Mouse (Mus musculus) left cerebral cortex, adult 18-20 months (tissue): ENCODE data around the gene R3hcc1l. TPM values are rescaled to one million over a fixed set of nuclear protein-coding genes. Genes with fewer than 3 reads are reported as not detected.

Experiments
- DNase-seq, 2 experiments: peaks; one replicate each; pipeline ENCODE4 v3.0.0; 2021 to 2022; ENCODE audit warnings: low spot score in 2 of 2, mixed read lengths in 1 of 2
- total RNA-seq, 2 experiments: library from RNA; stranded (reverse); gene quantifications; 2 replicates each; pipeline ENCODE4 v1.2.3; 2021

Gene R3hcc1l
- total RNA-seq, 2 experiments from 2014 or later, result 25.4 to 27.5 TPM

DNA sequence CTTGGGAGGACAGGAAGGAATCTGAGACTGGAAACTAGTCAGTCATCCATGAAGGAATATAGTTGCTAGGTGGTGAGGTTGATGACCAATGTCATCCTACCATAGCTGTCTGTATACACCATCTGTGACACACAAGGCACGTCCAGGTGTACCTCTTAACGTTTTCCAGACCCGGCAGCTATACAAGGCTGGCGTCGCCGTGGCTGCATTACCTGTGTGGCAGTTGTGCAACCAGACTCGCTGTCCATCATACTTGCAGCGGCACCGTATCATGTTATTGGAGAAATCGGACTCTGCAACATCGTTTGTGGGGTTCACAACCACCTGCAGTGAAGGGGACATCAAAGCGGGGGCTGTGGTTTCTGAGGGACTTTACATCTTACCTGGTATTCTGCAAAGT lies 78.7 kb downstream of the R3hcc1l start:
- no peak for DNase-seq

DNA sequence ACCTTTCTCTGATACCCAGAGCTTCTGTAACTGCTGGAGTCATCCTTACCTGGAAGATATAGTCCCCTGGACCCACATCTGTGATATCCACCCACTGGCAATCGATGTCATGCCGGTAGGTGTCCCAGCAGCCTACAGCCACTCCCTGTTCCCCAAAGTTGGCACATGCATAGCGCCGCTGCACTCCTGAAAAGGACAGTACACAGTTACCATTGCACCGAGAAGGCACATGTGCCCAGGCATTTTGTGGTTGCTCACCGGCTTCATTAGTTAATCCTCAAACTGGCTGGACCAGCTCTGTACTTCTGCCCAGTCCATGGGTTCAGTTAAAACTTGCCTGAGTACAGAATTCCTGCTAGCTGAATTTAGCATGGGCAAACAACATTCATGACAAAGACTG lies 79.3 kb downstream of the R3hcc1l start:
- no peak for DNase-seq

DNA sequence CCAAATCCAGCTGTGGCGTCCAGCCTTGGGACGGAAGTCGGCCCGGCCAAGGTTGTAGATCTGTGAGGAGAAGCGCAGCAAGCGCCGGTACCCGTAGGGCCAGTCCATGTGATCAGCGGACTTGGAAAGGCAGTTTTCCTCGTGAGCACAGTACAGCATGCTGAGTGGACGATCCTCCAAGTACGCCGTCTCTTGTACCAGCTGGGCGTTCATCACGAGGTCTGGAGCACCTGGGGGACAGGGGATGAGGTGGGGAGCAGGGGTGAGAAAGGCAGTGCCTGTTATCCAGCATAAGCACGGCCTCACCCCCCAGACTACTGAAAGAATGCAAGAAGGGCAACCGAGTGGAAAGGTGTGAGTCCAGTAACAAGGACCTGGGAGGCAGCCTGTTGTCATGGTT lies 81.3 kb downstream of the R3hcc1l start:
- no peak for DNase-seq

DNA sequence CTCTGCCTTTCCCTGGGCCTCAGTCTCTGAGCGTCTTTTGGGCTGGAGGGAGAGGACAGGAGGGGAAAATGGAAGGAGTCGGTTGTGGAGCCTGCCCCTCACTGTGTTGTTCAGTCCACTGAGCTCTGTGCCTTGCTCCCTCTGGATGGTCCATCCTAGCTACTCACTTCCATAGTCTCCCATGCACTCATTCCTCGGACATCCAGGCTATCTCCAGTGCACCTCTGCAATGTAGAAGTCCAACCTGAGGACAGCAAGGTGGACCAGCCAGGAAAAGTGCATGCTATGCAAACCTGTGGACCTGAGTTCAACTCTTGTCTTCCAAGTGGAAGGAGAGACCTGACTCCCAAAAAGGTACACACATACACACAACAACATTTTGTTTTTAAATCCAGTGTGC lies 82.0 kb downstream of the R3hcc1l start:
- no peak for DNase-seq

DNA sequence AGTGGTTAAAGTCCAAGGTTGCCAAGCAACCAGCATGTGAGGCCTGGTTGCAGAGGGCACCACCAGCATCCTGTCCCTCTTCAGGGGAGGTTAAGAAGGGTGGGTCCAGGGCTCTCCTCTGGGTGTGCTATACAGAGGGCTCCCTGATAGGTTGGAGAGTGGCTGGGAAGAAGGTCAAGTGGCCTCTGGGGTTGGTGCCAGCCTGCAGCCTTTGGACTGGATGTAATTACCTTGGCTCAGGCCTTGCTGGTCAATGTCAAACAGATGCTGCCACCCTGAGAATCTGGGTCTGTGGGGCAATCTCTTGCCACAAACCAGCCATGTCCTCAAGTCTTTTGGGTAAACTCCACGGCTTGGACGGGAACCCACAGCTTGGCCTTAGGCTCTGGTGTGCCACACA lies 82.9 kb downstream of the R3hcc1l start:
- no peak for DNase-seq

DNA sequence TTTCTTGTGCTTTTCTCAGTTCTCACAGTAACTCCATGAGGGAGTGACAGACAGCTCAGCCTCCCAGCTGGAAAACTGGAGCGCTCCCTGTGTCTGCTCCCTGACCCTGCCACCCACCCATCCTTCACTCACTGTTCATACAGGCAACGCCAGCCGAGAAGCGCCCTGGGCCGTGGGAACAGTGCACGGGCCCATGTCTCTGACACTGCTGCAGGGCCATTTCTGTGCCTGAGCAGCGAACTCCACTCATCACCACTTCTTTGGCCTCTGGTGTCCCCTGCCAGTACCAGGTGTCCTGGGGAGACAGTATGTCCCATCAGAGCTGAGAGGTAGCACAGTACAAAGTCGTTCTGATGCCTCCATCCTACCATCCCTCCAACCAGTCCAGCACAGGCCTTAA lies 83.5 kb downstream of the R3hcc1l start:
- no peak for DNase-seq

DNA sequence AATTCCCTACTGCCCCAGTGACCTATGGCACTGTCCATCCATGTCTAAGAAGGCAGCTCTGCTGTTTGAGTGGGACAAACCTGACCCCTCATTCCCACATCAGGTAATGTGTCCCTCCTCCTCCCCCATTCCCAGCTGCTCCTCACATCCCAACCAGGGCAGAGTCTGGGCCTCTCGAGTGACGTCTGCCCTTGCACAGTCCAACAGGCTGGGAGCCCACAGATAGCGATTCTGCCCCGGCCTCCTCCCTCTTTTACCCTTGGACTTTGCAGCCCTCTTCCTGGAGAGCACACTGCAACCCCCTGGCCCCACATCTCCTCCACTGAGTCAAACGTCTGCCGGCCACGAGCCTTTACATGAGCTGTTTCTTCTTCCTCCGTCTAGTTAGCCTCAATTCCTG lies 84.0 kb downstream of the R3hcc1l start:
- DNase-seq, result no peak

DNA sequence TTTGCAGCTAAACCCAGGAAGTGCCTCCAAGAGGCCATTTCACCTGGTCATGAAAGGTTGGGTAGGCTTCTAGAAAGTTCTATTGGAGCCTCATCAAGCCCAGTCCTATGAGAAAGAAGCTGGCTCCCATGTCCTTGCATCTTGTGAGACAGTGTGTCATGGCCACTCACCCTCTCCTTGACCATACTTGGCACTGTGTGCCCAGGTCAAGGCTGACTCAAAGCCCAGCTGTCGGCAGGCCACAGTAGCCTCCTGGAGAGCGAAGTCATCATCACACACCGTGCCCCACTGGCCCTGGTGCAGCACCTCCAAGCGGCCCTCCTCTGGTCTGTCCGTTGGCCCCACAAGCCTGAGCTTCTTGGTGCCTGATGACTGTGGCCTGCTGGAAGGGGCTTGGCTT lies 89.5 kb downstream of the R3hcc1l start:
- no peak for DNase-seq

DNA sequence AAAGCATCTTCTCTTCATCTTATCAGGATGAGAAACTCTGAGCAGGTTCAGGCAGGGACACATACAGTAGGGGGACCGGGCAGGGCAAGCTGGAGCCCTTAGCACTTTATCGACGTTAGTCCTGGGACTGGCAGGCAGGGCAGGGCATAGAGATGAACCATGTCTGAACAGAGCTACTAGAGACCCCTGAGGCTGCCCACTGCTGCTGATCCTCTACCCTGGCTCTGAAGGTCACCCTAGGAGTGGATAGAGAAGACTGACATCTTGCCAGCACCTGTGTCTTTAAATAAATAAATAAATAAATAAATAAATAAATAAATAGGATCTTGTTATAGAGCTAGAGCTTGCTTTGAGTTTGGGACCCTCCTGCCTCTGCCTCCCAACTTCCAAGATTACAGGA lies 91.2 kb downstream of the R3hcc1l start:
- no peak for DNase-seq

DNA sequence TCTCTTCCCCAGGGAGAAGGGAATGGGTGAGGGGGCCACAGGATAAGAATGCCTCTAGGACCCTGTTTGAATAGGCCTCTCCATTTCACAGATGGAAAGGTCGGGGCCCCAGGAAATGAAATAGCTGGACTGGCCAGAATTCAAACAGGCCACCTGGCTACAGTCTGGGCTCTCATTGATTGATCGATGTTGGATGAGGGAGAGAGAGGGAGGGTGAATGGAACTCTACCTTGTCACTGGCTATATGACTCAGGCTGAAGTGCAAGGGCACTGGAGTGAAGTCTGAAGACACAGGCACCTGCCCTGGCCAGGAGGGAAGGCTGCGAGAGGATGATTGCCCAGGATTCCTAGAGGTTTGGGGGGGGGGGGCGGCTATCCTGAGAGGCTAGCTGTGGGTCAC lies 93.2 kb downstream of the R3hcc1l start:
- DNase-seq, result no peak

DNA sequence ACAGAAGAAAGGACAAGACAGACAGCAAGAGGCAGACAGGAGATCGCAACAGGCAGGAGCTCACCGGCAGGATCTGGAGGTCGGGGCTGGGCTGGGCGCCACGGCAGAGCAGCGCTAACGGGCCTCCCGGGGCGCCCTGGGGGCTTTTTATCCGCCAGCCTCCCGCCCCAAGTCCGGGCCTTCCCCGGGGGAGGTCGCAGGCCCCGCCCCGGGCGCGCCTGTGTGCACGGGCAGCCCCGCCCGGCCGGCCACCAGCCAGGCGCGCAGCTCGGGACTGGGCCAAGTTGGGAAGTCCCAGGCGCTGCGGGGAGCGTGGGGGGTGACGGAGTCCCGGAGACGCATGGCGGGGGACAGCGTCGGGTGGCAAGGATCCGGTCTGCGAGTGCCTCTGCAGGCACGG lies 94.1 kb downstream of the R3hcc1l start, which contains the start of gene Loxl4:
Gene Loxl4, minus strand, starts transcription at position 160 of the 400 bp plus-strand sequence.
- peak in 1 of 2 experiments; percentile 21 for DNase-seq

DNA sequence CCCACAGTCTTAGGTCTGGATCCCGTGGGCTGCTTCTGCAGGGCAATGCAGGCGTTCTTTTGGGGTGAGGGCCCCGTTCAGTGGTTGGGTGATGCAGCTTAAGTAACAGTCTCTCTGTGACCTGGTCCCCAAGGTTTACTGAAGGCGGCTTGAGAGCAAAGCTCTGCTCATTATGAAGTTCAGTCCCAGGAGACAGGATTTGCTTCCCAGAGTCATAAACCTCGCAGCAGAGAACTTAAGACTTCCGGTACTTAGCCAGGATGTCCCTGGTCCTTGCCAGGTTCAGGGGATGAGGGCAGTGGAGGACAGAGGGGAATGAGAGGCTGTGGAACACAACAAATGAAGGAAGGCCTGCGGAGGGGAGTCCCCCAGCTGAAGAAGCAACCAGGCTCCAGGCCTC lies 94.6 kb downstream of the R3hcc1l start:
- DNase-seq, result no peak

DNA sequence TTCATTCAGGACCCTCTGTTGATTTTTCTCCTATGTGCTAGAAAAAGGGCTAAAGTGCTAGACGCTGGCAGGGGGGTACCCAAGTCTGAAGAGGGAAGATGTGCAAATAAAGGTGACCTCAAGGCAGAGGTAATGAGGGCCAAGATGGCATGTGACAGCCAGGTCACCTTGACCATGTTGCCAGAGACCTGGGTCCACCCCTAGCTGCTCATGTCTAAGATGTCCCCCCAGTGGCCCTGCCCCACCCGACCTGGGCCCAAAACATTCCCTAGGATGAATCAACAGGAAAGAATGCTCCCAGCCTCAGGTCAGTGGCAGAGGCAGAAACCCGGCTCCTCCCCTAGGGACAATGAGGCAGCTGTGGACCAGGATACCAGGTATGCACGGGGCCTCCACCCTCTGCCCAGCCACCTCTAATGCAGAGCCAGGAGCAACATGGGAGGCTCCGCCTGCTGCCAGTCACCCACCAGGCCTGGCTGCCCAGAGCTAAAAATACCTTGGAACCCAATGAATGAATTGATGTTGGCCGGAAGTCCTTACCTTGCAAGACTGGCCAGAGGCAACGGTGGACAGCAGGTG lies 95.2 kb downstream of the R3hcc1l start:
- no peak for DNase-seq

DNA sequence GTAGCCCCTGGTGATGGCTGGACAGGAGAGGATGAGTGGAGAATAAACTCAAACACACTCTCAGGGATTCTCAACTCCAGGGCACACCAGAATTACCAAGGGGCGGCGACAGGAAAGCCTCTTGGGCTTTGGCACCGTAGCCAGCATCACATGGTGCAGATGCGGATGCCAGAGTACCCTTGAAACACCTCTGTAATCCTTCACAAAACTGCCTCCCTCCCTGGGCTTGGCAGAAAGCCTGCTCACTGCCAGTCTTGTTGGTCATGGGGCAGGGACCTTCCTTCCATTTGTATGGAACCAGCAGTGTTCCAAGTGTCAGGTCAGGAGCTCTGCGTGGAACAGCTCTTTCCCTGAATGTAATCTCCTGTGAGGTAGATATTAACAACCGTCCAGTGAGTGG lies 109.5 kb downstream of the R3hcc1l start:
- DNase-seq, result no peak

DNA sequence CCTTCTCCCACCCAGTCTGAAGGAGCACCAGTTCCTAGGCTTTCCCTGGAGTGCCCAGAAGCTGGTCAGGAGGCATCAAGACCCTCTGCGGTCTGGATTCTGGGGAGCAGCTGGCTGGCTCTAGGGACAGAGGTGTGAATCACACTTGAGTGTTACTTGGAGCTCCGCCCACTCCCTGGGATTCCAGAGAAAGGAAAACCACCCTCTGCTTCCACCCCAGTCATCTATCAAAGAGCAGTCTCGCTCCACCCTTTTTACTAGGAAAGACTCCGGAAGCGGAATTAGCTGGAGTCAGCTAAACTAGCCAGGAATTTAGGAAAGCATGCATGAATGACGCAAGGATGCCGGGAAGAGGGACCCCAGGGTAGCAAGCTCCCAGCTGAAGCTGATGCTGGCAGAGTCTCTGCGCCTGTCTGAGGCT lies 113.0 kb downstream of the R3hcc1l start:
- peak; percentile 22 to 31 for DNase-seq

DNA sequence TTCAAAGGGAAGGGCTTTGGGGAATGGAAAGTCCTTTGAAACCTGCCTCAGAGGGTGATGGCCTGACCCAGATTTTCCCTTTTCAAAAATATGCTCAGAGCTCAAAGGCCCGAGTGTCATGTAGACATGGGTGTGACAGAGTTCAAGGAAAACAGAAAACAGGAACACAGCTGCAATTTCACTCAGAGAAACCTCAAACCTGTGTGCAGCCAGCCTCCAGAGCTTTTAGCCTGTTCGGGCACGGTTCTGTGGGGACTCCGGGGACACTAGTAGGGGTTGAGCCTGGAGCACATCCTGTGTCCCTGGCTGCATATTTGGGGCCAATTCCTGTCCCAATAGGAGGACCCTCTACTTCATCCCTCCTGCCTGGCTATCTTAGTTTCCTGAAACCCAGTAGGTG lies 113.7 kb downstream of the R3hcc1l start:
- DNase-seq, result no peak

DNA sequence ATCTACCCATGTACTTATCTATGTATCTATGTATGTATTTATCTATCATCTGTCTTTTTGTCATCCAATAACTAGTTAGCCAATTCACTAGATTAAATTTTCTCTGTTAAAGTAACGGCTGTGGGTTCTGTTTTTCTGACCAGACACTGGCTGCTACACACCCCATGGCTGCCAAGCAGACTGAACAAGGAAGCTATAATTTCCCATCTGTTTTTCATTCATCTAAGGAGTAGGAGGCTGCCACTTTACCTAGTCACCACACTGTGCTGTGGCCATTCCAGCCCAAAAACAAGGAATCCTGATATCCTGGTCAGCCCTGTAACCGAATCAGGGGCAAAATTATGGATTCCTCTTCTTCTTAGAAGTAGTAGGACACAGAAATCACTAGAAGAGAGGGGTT lies 115.1 kb downstream of the R3hcc1l start:
- no peak for DNase-seq

DNA sequence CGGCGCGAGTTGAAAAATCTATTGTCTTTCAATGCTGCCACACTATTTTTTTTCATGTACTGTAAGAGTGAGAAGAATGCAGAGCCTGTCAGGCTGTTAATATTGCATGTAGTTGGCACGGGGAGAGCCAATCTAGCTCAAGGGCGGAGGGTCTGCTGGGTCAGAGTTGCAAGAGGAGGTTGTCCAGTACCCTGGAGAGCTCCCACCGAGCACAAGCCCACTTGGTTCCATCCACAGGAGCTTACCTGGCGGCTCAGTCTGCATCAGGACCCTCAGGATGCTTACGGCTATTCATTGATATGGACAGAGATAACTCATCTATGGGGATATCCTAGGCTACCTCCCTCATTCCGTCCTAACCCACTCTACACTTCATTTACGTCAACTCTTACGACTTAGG lies 118.1 kb downstream of the R3hcc1l start:
- DNase-seq, result no peak

DNA sequence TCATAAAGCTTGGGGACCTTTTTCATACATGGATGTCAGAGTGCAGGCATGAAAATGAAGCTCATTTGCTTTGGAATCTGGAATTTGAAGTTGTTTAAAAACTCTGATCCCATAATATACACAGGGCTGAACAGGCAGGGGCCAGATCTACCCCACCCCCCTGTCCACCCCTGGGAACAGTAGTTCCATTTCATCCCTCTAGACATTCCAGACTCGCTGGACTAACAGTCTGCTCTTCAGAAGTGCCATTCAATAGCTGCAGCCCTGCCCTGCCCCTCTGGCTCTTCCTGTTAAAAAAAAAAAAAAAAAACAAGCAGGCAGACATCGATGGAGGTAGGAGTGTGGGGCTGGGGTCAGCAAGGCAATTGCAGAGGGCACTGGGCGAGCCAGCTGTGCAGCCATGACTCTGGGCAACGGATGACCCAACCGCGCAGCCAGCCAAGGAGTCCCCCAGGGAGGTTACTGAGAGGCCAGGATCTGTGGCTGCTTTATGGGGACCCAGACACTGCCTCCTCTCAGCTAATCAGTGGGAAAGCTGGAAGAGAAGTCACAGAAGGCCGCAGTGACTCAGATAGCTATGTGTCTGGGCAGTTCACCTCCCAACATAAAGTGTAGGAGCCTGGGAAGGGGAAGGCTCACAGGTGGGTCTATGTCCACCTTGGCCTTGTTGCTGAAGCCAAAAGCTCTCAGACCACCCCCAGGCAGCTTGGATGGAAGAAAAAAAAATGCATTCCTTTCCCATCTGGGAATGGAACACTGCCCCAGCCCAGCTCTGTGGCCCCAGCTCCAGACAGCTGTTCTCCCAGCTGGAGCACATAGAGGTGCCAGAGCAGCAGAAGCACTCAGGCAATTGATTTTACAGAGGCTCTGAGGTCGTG lies 120.3 kb downstream of the R3hcc1l start:
- no peak for DNase-seq

DNA sequence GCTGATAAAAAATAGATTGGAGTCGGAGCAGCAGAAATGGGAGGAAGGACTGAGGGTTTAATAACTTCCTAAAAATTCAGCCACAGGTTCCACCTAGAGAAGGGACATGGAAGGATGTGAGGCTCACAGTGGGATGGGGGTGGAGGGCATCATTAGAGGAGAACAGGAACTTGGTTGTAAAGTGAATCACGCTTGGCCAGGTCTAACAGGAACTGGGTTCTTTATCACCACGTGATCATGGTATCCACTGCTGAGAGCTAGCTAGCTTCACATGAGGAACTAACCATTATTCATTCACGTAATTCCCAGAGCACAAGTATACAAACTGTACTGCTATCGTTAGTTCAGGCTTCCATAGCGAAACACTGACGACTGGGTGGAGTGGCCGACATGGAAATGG lies 121.0 kb downstream of the R3hcc1l start:
- DNase-seq, result no peak

DNA sequence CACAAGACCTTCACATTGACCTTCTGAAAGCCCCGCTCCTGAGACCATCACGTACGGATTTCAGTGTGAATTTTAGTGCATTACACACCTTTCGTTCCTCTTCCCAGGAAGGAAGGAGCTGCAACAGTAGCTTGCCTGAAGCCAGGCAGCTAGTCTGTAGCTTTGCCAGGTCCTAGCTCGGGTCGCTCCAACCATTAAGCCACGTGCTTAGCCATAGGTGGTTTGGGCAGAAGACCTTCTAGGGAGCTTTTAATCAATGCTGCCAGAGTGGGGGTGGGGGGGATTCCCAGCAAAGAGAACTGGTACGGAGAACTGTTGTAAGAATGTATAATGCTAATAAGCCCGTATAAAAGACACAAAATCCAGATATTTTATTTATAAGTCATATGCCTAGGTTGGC lies 121.7 kb downstream of the R3hcc1l start:
- no peak for DNase-seq
